Mouse (Mus musculus): ENCODE data around the gene Cryzl2.

The Cryzl2 gene

DNA sequence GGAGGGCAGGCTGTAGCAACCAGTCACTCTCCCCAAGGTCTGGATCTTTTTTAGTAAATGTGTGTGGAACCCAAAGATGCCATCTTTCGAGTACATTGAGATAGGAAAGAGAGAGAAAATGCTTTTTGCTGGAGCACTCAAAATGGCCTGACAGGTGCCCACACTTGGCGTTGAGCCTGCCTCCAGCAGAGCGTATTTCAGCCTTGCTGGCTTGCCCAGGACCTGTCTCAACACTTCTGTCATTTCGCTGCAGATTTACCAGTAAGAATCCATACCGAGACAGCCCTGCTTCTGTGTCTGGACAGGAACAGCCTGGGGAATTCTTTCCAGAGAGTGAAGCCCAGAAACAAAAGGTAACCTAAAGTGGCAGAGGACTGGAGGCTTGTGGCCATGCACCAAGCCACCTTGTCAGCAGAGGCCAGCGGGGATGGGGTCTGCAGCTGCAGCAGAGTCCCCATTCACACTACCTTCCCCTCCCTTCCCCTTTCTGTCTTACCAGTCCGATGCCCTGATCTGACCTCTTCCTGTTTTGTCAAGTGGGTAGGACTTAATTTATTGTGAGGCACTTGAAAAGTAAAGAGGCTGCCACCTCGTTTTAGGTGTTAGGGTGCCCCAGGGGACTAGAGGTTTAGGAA lies 74.6 kb downstream of the Cryzl2 start:
- no peak for DNase-seq (ENCODE audit: low spot score)

DNA sequence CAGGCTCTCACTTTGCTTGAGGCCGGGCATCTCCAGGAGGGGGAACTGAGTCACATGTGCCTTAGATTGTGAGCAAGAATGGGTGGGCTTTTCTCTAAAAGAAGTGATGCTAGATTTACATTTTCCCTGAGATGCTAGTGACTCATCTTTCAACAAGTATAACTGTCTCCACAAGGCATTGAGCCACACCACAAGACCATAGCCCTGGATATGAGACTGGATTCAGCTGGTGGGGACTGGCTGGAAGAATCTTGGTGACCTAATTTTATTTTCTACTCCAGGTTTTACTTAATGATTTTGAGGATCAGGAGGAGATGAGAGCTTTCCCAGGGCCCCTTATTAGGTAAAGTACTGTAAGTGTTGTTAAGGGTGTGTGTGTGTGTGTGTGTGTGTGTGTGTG lies 77.2 kb downstream of the Cryzl2 start:
- no peak for DNase-seq (ENCODE audit: low spot score)

DNA sequence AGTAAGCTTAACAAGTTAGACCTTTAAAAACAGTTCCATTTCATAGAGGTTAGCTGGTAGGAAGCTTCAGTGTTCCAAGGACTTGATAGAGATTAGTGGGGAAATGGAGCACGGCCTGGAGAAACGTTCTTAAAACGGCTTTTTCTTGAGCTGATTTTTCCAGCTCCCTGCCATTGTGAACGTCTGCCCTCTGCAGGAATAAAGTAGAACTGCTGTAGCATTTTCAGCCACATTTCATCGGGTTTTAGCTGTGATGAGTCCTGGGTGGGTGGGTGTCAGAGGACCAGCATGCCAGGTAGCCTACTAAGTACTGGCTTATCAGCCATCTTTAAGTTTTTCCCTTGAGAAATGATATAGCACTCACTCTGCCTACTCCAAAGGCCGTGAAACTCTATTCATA lies 78.1 kb downstream of the Cryzl2 start:
- DNase-seq (ENCODE audit: low spot score) = no peak

DNA sequence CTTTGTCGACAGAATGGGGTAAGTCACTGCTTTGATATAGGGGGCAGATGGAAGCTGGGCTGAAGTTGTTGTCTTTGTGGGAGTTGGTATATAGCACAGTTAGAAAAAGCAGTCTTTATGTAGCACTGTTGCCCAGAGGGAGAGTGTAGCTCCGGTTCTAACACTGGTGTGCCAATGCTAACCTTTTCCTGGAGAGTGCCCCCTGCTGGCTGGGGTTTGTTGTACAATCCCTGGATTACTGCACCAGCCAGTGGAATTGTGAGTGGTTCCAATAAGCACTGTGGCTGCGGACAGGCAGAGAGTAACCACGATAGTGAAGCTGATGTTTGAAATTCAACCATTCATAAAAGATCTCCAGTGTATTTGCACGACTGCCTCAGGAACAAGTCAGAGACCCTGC lies 79.3 kb downstream of the Cryzl2 start:
- DNase-seq (ENCODE audit: low spot score) = no peak

Measured in ovary, postnatal 36 days (tissue).